Mouse (Mus musculus) layer of hippocampus, postnatal 14 days (tissue): ENCODE data around the gene AU018091. TPM values are rescaled to one million over a fixed set of nuclear protein-coding genes. Genes with fewer than 3 reads are reported as not detected.
"Not testable (repeated sequence)": the region's sequence is repeated elsewhere in the genome, so short reads cannot be mapped to it uniquely, and the experiment has no call there.

Experiments
- DNase-seq, 2 experiments: peaks; one replicate each; pipeline ENCODE4 v3.0.0; 2021 to 2022; ENCODE audit warnings: low spot score in 2 of 2, mixed read lengths in 1 of 2
- microRNA-seq, 2 experiments: library from miRNA; unstranded; fragments of <30 nt; microRNA quantifications; one replicate each; pipeline ENCODE4 v1.2.0; 2021
- total RNA-seq, 2 experiments: library from RNA; stranded (reverse); gene quantifications; 2 replicates each; pipeline ENCODE4 v1.2.3; 2021

Gene AU018091
- total RNA-seq, 2 experiments from 2014 or later, result not detected

DNA sequence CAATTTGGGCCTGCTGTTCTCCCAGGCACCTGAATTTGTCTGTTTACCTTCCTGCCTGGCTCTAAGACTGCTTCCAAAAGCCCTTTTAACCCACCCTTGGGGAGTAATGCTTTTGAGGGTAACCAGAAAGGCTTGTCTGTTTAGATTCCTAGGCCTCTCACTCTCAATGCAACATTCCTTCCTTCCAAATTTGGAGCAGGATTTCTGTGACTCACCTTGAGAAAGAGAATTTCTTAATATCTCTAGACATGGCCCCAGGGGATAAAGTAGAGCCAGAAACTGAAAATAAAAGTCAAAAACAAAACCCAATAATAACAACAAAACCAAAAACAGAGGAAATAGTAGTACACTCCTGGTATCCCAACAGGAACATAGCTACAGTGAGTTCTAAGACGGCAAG, 707 bp downstream of the AU018091 start:
- DNase-seq, result no peak

DNA sequence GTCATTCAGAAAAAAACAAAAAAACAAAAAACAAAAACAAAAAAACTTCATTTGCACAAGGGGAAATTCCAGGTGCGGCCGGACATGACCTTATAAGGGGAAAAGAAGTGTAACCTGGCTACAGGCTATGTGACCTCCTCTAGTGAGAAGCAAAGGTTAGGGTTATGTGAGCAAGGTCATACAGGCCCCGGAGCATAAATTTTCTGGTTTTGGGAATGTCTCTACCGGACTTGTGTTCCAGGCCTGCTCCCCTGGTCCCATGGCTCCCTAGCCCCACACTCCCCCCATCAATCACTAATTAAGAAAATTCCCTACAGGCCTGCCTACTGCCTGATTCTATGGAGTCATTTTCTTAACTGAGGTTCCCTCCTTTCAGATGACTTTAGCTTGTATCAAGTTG, 2.7 kb downstream of the AU018091 start:
- no peak for DNase-seq

DNA sequence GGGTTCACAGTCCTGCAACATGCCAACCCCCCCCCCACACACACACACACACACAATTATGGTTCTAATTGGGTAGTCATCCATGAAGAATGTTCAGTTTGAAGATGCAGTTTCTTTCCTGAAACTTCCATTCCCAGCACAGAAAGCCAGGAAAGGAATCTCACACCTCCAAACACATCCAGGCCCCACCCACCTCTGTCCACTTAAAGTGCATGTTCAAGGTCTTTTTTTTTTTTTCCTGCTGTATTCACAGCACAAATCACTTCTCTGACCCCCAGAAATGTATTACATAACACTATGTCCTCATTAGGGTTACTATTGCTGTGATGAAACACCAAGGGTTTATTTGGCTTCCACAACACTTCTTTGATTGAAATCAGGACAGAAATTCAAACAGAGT, 4.0 kb downstream of the AU018091 start:
- DNase-seq, result no peak

DNA sequence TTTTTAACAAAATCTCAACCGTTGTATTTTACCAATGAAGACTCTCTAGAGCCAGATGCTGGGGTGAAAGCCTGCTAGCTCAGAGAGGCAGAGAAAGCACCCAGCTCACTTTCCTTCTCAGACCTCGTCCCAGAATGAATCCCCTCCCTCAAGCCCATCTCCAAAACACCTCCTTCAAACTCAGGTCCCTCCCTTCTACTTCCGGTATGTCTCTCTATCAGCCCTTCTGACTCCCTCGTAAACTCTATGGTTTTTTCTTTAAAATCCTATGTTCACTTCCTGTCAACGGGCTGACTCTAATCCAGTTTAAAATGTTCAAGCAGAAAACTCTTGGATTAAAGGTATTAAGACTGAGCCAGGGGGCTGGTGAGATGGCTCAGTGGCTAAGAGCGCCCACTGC, 4.6 kb downstream of the AU018091 start:
- no peak for DNase-seq

DNA sequence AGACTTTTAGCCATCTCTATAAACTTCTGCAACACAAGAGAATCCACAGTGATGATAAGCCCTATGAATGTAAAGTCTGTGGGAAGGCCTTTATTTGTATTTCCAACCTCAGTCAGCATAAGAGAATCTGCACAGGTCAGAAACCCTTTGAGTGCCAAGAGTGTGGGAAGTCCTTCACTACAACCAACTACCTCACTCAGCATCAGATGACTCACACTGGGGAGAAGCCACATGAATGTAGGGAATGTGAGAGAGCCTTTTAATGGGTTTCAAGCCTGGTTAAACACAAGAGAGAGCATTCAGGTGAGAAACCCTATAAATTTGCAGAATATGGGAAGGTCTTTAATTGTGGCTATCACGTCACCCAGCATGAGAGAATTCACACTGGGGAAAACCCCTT, 18.6 kb downstream of the AU018091 start:
- no peak for DNase-seq

DNA sequence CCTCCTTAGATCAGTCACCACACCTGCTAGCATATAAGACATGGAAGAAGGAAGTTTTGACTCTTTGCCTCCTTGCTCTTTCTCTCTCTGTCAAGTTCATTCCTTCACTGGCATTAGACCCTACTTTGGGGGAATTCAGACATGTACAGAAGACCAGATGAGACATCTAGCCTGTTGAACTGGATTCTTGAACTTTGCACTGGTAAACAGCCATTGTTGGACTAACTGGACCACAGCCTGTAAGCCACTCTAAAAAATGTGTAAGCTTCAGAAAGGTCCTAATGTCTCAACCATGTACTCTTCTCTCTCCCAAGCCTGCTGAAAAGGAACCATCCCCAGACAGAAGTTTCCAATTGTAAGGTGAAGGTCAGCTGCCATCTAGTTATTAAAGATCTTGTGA, 22.9 kb downstream of the AU018091 start:
- DNase-seq, result no peak

DNA sequence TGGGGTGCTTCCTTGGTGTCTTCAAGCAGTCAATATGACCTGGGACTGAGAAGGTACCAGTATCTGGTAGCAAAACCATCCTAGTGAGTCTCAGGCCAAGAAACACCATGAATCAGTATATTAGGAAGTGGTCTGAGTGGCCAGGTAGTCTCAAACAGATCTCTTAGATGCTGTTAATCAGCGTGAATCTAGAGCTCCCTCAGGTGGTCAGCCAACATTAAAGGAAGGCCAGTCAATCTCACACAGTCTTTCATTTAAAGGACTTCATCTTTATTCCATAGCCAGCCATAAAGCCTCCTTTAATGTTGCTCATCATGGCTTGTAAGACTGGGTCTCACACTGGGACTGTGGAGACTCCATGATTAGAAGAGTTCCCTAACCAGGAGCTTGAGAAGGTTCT, 25.7 kb downstream of the AU018091 start:
- DNase-seq, result no peak

DNA sequence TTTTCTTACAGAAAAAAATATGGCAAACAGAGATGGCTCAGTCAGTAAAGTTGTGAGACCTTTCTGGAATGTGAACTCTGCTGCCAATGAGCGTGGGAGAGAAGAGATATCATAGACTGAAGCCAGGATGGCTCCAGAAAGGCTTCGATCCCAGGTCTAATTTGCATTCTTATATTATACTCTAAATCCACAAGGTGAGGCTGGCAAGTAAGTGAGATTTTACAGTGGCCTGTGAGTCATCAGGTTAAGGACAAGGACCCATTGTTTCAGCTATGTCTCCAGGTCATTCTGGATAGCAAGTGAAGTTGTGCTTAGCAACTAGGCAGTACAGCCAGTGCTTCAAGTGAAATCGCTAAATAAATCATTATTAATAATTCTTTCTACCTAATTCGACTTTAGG, 33.4 kb downstream of the AU018091 start:
- DNase-seq, result no peak

DNA sequence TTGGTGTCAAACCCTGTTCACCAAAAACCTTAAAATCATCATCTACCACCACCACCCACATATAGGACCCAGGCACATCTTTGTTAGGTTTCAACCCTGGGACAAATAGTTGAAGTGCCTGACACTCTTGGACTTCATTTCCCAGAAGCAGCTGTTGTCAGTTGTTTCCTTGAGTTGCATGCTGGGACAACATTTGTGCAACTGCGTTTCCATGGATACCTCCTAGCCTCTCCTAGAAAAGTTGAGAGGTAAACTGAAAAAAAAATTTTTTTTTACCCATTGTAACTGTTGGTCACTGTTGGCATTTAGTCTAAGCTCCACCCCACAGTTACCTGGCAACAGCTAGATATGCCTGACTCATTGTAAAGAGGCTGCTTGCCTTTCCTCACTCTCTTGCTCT, 34.3 kb downstream of the AU018091 start:
- no peak for DNase-seq

DNA sequence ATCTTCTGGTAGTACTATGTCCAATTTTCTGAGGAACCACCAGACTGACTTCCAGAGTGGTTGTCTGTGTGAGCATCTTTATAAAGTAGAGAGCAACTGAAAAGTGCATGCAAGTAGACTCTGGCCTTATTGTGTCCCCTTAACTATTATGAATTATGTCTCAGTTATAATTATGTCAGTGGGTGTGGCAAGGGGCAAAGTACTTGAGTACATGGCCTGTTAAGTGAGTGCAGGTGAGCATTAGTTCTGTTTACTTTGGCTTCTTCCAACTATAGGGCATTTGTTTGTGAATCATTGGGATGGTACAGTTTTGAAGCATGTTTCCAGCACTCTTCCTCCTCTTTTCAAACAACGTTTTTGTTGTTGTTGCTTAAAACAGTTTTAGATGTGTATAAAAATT, 38.7 kb downstream of the AU018091 start:
- DNase-seq, result no peak

DNA sequence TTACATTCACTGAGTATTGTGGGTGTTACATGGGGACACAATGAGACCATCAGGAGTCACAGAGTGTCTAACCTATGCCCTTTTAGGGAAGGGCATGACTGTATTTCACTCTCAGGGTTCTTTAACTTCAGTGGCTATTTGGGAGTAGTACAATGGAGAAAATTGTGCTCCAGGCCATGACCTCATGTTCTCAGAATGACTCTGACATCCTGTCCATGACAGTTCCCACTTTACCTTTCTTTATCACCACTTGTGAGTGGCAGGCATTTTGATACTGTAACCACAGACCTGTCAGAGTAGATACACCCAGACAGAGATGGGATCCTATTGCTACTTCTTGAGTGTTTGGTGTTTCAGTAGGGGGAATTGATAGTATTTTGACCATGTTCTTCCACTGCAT, 40.4 kb downstream of the AU018091 start:
- DNase-seq, result not testable (repeated sequence)

DNA sequence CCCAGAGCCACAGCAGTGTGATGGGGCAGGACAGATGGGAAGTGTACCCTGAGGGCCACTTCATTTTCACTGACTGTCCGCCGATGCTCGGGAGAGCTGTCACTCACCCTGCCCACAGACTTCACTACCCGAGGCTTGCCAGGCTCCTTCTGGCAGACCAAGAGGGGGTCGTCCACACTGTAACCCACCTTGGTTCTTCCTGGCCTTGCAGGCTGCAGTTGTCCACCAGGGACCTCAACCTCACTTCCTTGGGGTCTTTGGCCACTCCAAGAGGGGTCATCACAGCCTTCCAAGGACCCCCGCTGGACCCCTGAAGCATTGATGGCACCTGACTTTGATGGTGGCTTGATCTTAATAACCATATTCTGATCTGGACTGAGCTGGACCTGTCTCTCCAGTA, 57.8 kb downstream of the AU018091 start:
- not testable (repeated sequence) for DNase-seq

DNA sequence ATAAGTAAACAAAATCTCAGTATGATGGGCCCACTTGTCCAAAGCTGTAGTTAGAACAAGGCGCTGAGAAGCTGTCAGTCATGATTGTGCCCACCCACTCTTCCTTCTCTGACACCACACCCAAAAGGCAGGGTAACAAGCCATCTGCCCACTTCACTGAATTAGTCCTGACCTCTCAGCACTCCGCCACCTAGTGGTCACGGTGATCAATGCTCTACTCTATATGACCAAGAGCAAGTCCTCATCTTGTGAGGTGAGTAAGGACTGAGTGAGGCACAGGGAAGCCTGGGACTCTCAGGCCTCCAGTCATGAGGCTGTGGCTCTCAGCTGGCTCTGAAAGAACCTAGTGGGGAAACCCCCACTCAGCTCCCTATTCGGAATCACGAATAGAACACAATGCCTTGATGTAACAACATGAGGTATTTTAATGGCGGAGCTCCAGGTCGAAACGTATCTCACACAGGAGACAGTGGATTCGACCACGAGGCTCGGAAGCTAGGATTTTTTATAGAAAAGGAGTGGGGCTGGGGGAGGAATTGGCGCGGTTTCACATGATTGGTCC, 62.4 kb downstream of the AU018091 start:
- DNase-seq, result not testable (repeated sequence)

Small RNAs within 50 kb of the gene (microRNA-seq; reads per million reads assigned to microRNA genes)
- 0 reads per million in 2 experiments for gene Mir290a
- gene Mir290b, result 0 reads per million in 2 experiments
- gene Mir291a, result 0 reads per million in 2 experiments
- 0 reads per million in 2 experiments for gene Mir292
- gene Mir292b, result 0 reads per million in 2 experiments

Other genes starting within 250 kb of the AU018091 start
- under 1 TPM in 1 of 2 experiments, not detected in 1; 0.16 TPM for gene Nlrp12, start 80.5 kb upstream of the AU018091 start, total RNA-seq
- 100 to 1,000 TPM; 119 TPM for gene Myadm, start 119.9 kb upstream of the AU018091 start, total RNA-seq
- 100 to 1,000 TPM; 591 TPM for gene Prkcg, start 120.0 kb upstream of the AU018091 start, total RNA-seq
- 100 to 1,000 TPM; 115 to 121 TPM for gene Cacng7, start 163.8 kb upstream of the AU018091 start, total RNA-seq
- gene Cacng8, start 221.5 kb upstream of the AU018091 start, total RNA-seq, result 100 to 1,000 TPM; 388 to 402 TPM